Mouse (Mus musculus) adrenal gland, adult 10 weeks (tissue): Measurements from ENCODE around the gene Isl2. TPM values are rescaled to one million over a fixed set of nuclear protein-coding genes. Genes with fewer than 3 reads are reported as not detected.

Experiments
- polyA plus RNA-seq: library from polyadenylated mRNA; stranded (reverse); fragments of 350-450 nt; fragmentation: Illumina TruSeq; extraction: RNeasy Lipid Tissue Mini Kit (QIAGEN cat#74804); gene quantifications from one replicate; pipeline ENCODE4 v1.2.3, GENCODE M21; 2014; ENCODE audit warnings: low read depth, low replicate concordance

Isl2 gene
- not detected for polyA plus RNA-seq

GRCm38 (mm10) chr9:55538377-55538776 lies at the start of gene Isl2:
TSS of gene Isl2 (plus strand) at chr9:55538672.

GRCm38 (mm10) chr9:55512027-55512543 lies 26.4 kb upstream of the Isl2 start, which contains the start of gene Etfa:
TSS of gene Etfa (minus strand) at chr9:55512243.

Other genes with a start within 250 kb of the Isl2 start
- 14.5 TPM for gene Nrg4, start 211.8 kb upstream of the Isl2 start, polyA plus RNA-seq
- not detected for gene Tmem266, start 211.8 kb upstream of the Isl2 start, polyA plus RNA-seq
- 769 TPM for gene Etfa, start 26.4 kb upstream of the Isl2 start, polyA plus RNA-seq